Comparison of ENCODE assay signal across 14 mouse cellular contexts in the genomic region with DNA sequence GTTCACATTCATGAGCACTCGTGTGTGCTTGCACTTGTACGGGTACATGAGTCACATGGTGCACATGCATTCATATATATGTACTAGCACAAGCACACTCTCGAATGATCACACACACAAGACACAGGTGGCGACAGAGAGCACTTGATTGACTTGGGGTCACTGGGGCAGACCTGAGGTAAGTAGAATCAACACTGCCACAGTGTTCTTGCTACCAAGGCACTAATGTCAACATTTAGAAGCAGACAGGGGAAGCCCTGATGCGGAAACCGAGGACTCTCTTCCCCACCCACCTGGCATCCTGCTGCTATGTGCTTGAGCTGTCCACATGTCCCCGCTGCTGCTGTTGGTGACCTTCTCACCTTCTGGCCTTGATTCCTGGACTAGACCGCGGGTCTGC. TPM values are rescaled to one million over a fixed set of nuclear protein-coding genes. Genes with fewer than 3 reads are reported as not detected.
DNase-seq lines count a peak whose midpoint lies in the region; ATAC-seq and TF ChIP-seq lines count a peak whose summit lies in the region.
"Had no signal": no experiment of that assay in that cellular context is flagged by ENCODE, and none has a peak within 500 bp of the region (broad histone marks: within the 10 kb centered on the region; RNA-seq: fewer than 3 reads in every experiment).

No protein-coding gene starts in this region.

- H3K4me2 ChIP-seq in lung, postnatal 0 days (replicated peaks; ENCODE audit: low read depth, low read length): no peak overlapping the region
- H3K4me2 ChIP-seq in liver, postnatal 0 days (ENCODE audit: low read depth, low read length): peak overlapping the region; percentile 9; the same call in 1 of the 2 replicates
- no peak overlapping the region for H3K4me2 ChIP-seq in forebrain, embryonic 14.5 days (ENCODE audit: low read length)
- H3K4me2 ChIP-seq: hindbrain, embryonic 14.5 days; limb, embryonic 15.5 days; midbrain, embryonic 13.5 days had no signal

- no peak for TF ChIP-seq EP300 in lung, postnatal 0 days (IDR thresholded peaks at IDR 0.05)
- TF ChIP-seq EP300 in liver, postnatal 0 days (IDR thresholded peaks at IDR 0.05; ENCODE audit: low read depth): no peak

- H3K27ac ChIP-seq in lung, postnatal 0 days (ENCODE audit: low read length): 0 out of 2 replicates have a peak overlapping the region, but pooled peaks have one; percentile 65
- H3K27ac ChIP-seq in liver, postnatal 0 days (ENCODE audit: low read depth): peak overlapping the region; percentile 77
- H3K27ac ChIP-seq in forebrain, embryonic 14.5 days (ENCODE audit: low read depth, low read length): no peak overlapping the region
- no peak overlapping the region for H3K27ac ChIP-seq in forebrain, embryonic 10.5 days
- H3K27ac ChIP-seq: hindbrain, embryonic 14.5 days; limb, embryonic 15.5 days; midbrain, embryonic 13.5 days had no signal

- H3K9me3 ChIP-seq in lung, postnatal 0 days (ENCODE audit: low read length): no peaks in the 10 kb centered on the region
- no peaks in the 10 kb centered on the region for H3K9me3 ChIP-seq in liver, postnatal 0 days (ENCODE audit: low read length)
- H3K9me3 ChIP-seq in forebrain, embryonic 14.5 days (replicated peaks; ENCODE audit: control insufficient read depth, low read length): no peaks in the 10 kb centered on the region
- no peaks in the 10 kb centered on the region for H3K9me3 ChIP-seq in forebrain, embryonic 10.5 days
- H3K9me3 ChIP-seq: limb, embryonic 15.5 days; midbrain, embryonic 13.5 days had no signal

- no peaks in the 10 kb centered on the region for H3K36me3 ChIP-seq in lung, postnatal 0 days (ENCODE audit: insufficient read depth, low read length)
- 0 out of 2 replicates have a peak, but pooled peaks cover 2% of the 10 kb centered on the region for H3K36me3 ChIP-seq in liver, postnatal 0 days (replicated peaks; ENCODE audit: insufficient read depth, low read length)
- no peaks in the 10 kb centered on the region for H3K36me3 ChIP-seq in forebrain, embryonic 14.5 days (ENCODE audit: control insufficient read depth, insufficient read depth, low read length)
- H3K36me3 ChIP-seq in forebrain, embryonic 10.5 days (replicated peaks): no peaks in the 10 kb centered on the region
- H3K36me3 ChIP-seq: limb, embryonic 15.5 days; midbrain, embryonic 13.5 days had no signal

- DNase-seq in embryo, embryonic 10 days (ENCODE audit: low spot score): peak; percentile 30
- DNase-seq in embryo, embryonic 9.5 days (ENCODE audit: extremely low spot score): no peak
- DNase-seq in lung, postnatal 0 days (ENCODE audit: low spot score): peak; percentile 68
- no peak for DNase-seq in lung, adult 2 months
- peak; percentile 45 for DNase-seq in MEL-GATA-1-ER (ENCODE audit: extremely low read depth, low read depth)
- peak; percentile 52 for DNase-seq in liver, postnatal 0 days
- no peak for DNase-seq in forebrain, embryonic 14.5 days (ENCODE audit: low spot score)
- no peak for DNase-seq in forebrain, embryonic 10.5 days (ENCODE audit: extremely low spot score, low spot score)
- DNase-seq: cerebellum, adult 2 months; embryo, embryonic 11 days; heart, postnatal 10 days had no signal

- H3K4me3 ChIP-seq in lung, postnatal 0 days (ENCODE audit: low read depth, low read length): no peak overlapping the region
- H3K4me3 ChIP-seq in lung, adult 2 months (replicated peaks; ENCODE audit: extremely low read depth, low read depth, low read length): no peak overlapping the region
- no peak overlapping the region for H3K4me3 ChIP-seq in liver, postnatal 0 days (ENCODE audit: low read depth, low read length)
- no peak overlapping the region for H3K4me3 ChIP-seq in forebrain, embryonic 14.5 days (ENCODE audit: low read depth, low read length)
- no peak overlapping the region for H3K4me3 ChIP-seq in forebrain, embryonic 10.5 days
- H3K4me3 ChIP-seq: limb, embryonic 15.5 days; midbrain, embryonic 13.5 days had no signal

- 47% methylated on average over 9 of the region's 9 CpGs for WGBS in lung, postnatal 0 days
- WGBS in lung, adult 2 months: 60% methylated on average over 9 of the region's 9 CpGs
- 52% methylated on average over 9 of the region's 9 CpGs for WGBS in liver, postnatal 0 days (ENCODE audit: insufficient replicate concordance)
- WGBS in forebrain, embryonic 14.5 days: 81% methylated on average over 9 of the region's 9 CpGs
- WGBS in forebrain, embryonic 10.5 days: 85% methylated on average over 9 of the region's 9 CpGs

- TF ChIP-seq CTCF in lung, postnatal 0 days (IDR thresholded peaks at IDR 0.05): peak; percentile 45
- no peak for TF ChIP-seq CTCF in lung, adult 2 months (IDR thresholded peaks at IDR 0.05; ENCODE audit: insufficient read depth, low read length)
- TF ChIP-seq CTCF in liver, postnatal 0 days (IDR thresholded peaks at IDR 0.05; ENCODE audit: low read depth): peak; percentile 52

- peaks cover 15% of the 10 kb centered on the region for H3K4me1 ChIP-seq in lung, postnatal 0 days (ENCODE audit: insufficient read depth, low read depth, low read length)
- H3K4me1 ChIP-seq in lung, adult 2 months (ENCODE audit: control insufficient read depth, insufficient read depth, low read length): peaks cover 14% of the 10 kb centered on the region
- peaks cover 44% of the 10 kb centered on the region for H3K4me1 ChIP-seq in liver, postnatal 0 days (ENCODE audit: insufficient read depth)
- H3K4me1 ChIP-seq in forebrain, embryonic 14.5 days (ENCODE audit: control insufficient read depth, insufficient read depth, low read length): peaks cover 3% of the 10 kb centered on the region; the same call in 1 of the 2 replicates
- H3K4me1 ChIP-seq in forebrain, embryonic 10.5 days: peaks cover 21% of the 10 kb centered on the region

- no peak overlapping the region for H3K9ac ChIP-seq in lung, postnatal 0 days (replicated peaks; ENCODE audit: low read depth)
- H3K9ac ChIP-seq in liver, postnatal 0 days (replicated peaks): no peak overlapping the region
- H3K9ac ChIP-seq in forebrain, embryonic 14.5 days (ENCODE audit: low read length): no peak overlapping the region
- H3K9ac ChIP-seq: hindbrain, embryonic 14.5 days; limb, embryonic 15.5 days; midbrain, embryonic 13.5 days had no signal

- no peak for TF ChIP-seq POLR2A in lung, adult 2 months (IDR thresholded peaks at IDR 0.05; ENCODE audit: borderline replicate concordance, extremely low read depth, low read depth, low read length)

- no peak for ATAC-seq in lung, postnatal 0 days
- ATAC-seq in liver, postnatal 0 days: peak; percentile 41
- ATAC-seq in forebrain, embryonic 14.5 days: no peak
- ATAC-seq: midbrain, embryonic 13.5 days had no signal

- H3K27me3 ChIP-seq in lung, postnatal 0 days (replicated peaks; ENCODE audit: insufficient read depth, low read length): no peaks in the 10 kb centered on the region
- no peaks in the 10 kb centered on the region for H3K27me3 ChIP-seq in liver, postnatal 0 days (ENCODE audit: insufficient read depth, low read length)
- no peaks in the 10 kb centered on the region for H3K27me3 ChIP-seq in forebrain, embryonic 14.5 days (replicated peaks; ENCODE audit: control insufficient read depth, insufficient read depth, low read length)
- H3K27me3 ChIP-seq in forebrain, embryonic 10.5 days (ENCODE audit: poor library complexity, severe bottlenecking): peaks cover 5% of the 10 kb centered on the region; the same call in 1 of the 2 replicates
- H3K27me3 ChIP-seq: limb, embryonic 15.5 days; midbrain, embryonic 13.5 days had no signal

RNA-seq across cellular contexts. Expression of gene Siva1, which starts 10.8 kb away (rescaled TPM):
- polyA plus RNA-seq in lung, postnatal 0 days (2015; fragmentation: Nextera tagmentation; extraction: Ambion mirVana): 130 and 152 TPM in 2 replicates
- polyA plus RNA-seq in lung, adult 2 months (2012; rRNA removed): 58.6 and 66.5 TPM in 2 replicates
- polyA plus RNA-seq in liver, postnatal 0 days (2015; fragmentation: Nextera tagmentation; extraction: Ambion mirVana): 55.6 and 62.2 TPM in 2 replicates
- polyA plus RNA-seq in forebrain, embryonic 14.5 days (2014; fragmentation: Nextera tagmentation; extraction: Ambion mirVana): 94.1 and 155 TPM in 2 replicates
- 361 and 369 TPM in 2 replicates for polyA plus RNA-seq in forebrain, embryonic 10.5 days (2016; fragmentation: Nextera tagmentation; extraction: Ambion mirVana)

RNA-seq across cellular contexts. Expression of gene Adssl1, which starts 13.8 kb away (rescaled TPM):
- polyA plus RNA-seq in lung, postnatal 0 days (2015; fragmentation: Nextera tagmentation; extraction: Ambion mirVana): 29.9 and 43.0 TPM in 2 replicates
- polyA plus RNA-seq in lung, adult 2 months (2012; rRNA removed): 33.3 and 39.0 TPM in 2 replicates
- 22.8 and 24.4 TPM in 2 replicates for polyA plus RNA-seq in liver, postnatal 0 days (2015; fragmentation: Nextera tagmentation; extraction: Ambion mirVana)
- polyA plus RNA-seq in forebrain, embryonic 14.5 days (2014; fragmentation: Nextera tagmentation; extraction: Ambion mirVana): 2.0 and 2.1 TPM in 2 replicates
- 4.9 and 6.6 TPM in 2 replicates for polyA plus RNA-seq in forebrain, embryonic 10.5 days (2016; fragmentation: Nextera tagmentation; extraction: Ambion mirVana)

RNA-seq across cellular contexts. Expression of gene Akt1, which starts 41.0 kb away (rescaled TPM):
- 78.8 and 91.3 TPM in 2 replicates for polyA plus RNA-seq in lung, postnatal 0 days (2015; fragmentation: Nextera tagmentation; extraction: Ambion mirVana)
- 166 and 187 TPM in 2 replicates for polyA plus RNA-seq in lung, adult 2 months (2012; rRNA removed)
- polyA plus RNA-seq in liver, postnatal 0 days (2015; fragmentation: Nextera tagmentation; extraction: Ambion mirVana): 26.7 and 29.3 TPM in 2 replicates
- polyA plus RNA-seq in forebrain, embryonic 14.5 days (2014; fragmentation: Nextera tagmentation; extraction: Ambion mirVana): 61.7 and 65.4 TPM in 2 replicates
- polyA plus RNA-seq in forebrain, embryonic 10.5 days (2016; fragmentation: Nextera tagmentation; extraction: Ambion mirVana): 39.2 and 41.9 TPM in 2 replicates

RNA-seq across cellular contexts. Expression of gene Zbtb42, which starts 44.9 kb away (rescaled TPM):
- 14.0 and 14.6 TPM in 2 replicates for polyA plus RNA-seq in lung, postnatal 0 days (2015; fragmentation: Nextera tagmentation; extraction: Ambion mirVana)
- polyA plus RNA-seq in lung, adult 2 months (2012; rRNA removed): 40.9 and 51.2 TPM in 2 replicates
- 1.3 and 1.6 TPM in 2 replicates for polyA plus RNA-seq in liver, postnatal 0 days (2015; fragmentation: Nextera tagmentation; extraction: Ambion mirVana)
- 1.0 and 1.8 TPM in 2 replicates for polyA plus RNA-seq in forebrain, embryonic 14.5 days (2014; fragmentation: Nextera tagmentation; extraction: Ambion mirVana)
- polyA plus RNA-seq in forebrain, embryonic 10.5 days (2016; fragmentation: Nextera tagmentation; extraction: Ambion mirVana): 4.1 and 4.3 TPM in 2 replicates

RNA-seq across cellular contexts. Expression of gene Inf2, which starts 45.1 kb away (rescaled TPM):
- 4.9 and 5.2 TPM in 2 replicates for polyA plus RNA-seq in lung, postnatal 0 days (2015; fragmentation: Nextera tagmentation; extraction: Ambion mirVana)
- 28.0 and 33.6 TPM in 2 replicates for polyA plus RNA-seq in lung, adult 2 months (2012; rRNA removed)
- 1.8 and 1.9 TPM in 2 replicates for polyA plus RNA-seq in liver, postnatal 0 days (2015; fragmentation: Nextera tagmentation; extraction: Ambion mirVana)
- 2.6 and 2.9 TPM in 2 replicates for polyA plus RNA-seq in forebrain, embryonic 14.5 days (2014; fragmentation: Nextera tagmentation; extraction: Ambion mirVana)
- 1.1 and 1.3 TPM in 2 replicates for polyA plus RNA-seq in forebrain, embryonic 10.5 days (2016; fragmentation: Nextera tagmentation; extraction: Ambion mirVana)

Comparison
In these comparisons a context has a peak if more than half of its experiments do, and no peak if none do; other contexts are left out.
1. DNase-seq: peak in embryo, embryonic 10 days (single experiment), lung, postnatal 0 days (single experiment), MEL-GATA-1-ER (single experiment) and liver, postnatal 0 days (single experiment); none in embryo, embryonic 9.5 days (single experiment), lung, adult 2 months (single experiment), forebrain, embryonic 14.5 days (single experiment) and forebrain, embryonic 10.5 days (single experiment).
2. H3K27ac ChIP-seq: peak in lung, postnatal 0 days (single experiment) and liver, postnatal 0 days (single experiment); none in forebrain, embryonic 14.5 days (single experiment) and forebrain, embryonic 10.5 days (single experiment).